Mouse (Mus musculus): ENCODE measurements around the gene Cd34.

The Cd34 gene

GRCm38 (mm10) chr1:194962712-194963111, 24.1 kb downstream of the Cd34 start:
- no peak for DNase-seq (ENCODE audit: low spot score in 2 of 2)

GRCm38 (mm10) chr1:194971980-194972379, 33.4 kb downstream of the Cd34 start:
- peak in 1 of 2 experiments; percentile 70 for DNase-seq (ENCODE audit: low spot score in 2 of 2)

- DNase-seq (ENCODE audit: low spot score in 2 of 2) = peak; percentile 91 to 95
These were observed 37.5 kb downstream of the Cd34 start for GRCm38 (mm10) chr1:194976164-194976516.

- peak; percentile 73 to 77 for DNase-seq (ENCODE audit: low spot score in 2 of 2)
These were observed 38.1 kb downstream of the Cd34 start for GRCm38 (mm10) chr1:194976517-194977370.

- peak in 1 of 2 experiments; percentile 52 for DNase-seq (ENCODE audit: low spot score in 2 of 2)
These were observed 38.7 kb downstream of the Cd34 start for GRCm38 (mm10) chr1:194977371-194977761.

- DNase-seq (ENCODE audit: low spot score in 2 of 2) = peak; percentile 58 to 73
These were observed 39.5 kb downstream of the Cd34 start for GRCm38 (mm10) chr1:194977946-194978720.

- no peak for DNase-seq (ENCODE audit: low spot score in 2 of 2)
These were observed 42.3 kb downstream of the Cd34 start for GRCm38 (mm10) chr1:194980826-194981435.

GRCm38 (mm10) chr1:194982931-194983690, 44.5 kb downstream of the Cd34 start:
- DNase-seq (ENCODE audit: low spot score in 2 of 2) = no peak

- no peak for DNase-seq (ENCODE audit: low spot score in 2 of 2)
These were observed 46.3 kb downstream of the Cd34 start for GRCm38 (mm10) chr1:194984914-194985313.

- no peak for DNase-seq (ENCODE audit: low spot score in 2 of 2)
These were observed 47.0 kb downstream of the Cd34 start for GRCm38 (mm10) chr1:194985442-194986210.

- DNase-seq (ENCODE audit: low spot score in 2 of 2) = no peak
These were observed 50.4 kb downstream of the Cd34 start for GRCm38 (mm10) chr1:194989024-194989423.

GRCm38 (mm10) chr1:194990976-194991375, 52.4 kb downstream of the Cd34 start:
- DNase-seq (ENCODE audit: low spot score in 2 of 2) = no peak

GRCm38 (mm10) chr1:194991654-194992053, 53.0 kb downstream of the Cd34 start:
- no peak for DNase-seq (ENCODE audit: low spot score in 2 of 2)

GRCm38 (mm10) chr1:194992589-194993317, 54.1 kb downstream of the Cd34 start:
- no peak for DNase-seq (ENCODE audit: low spot score in 2 of 2)

GRCm38 (mm10) chr1:194993409-194993988, 54.9 kb downstream of the Cd34 start:
- DNase-seq (ENCODE audit: low spot score in 2 of 2) = no peak

- no peak for DNase-seq (ENCODE audit: low spot score in 2 of 2)
These were observed 55.6 kb downstream of the Cd34 start for GRCm38 (mm10) chr1:194994262-194994661.

GRCm38 (mm10) chr1:194995196-194995595, 56.6 kb downstream of the Cd34 start:
- no peak for DNase-seq (ENCODE audit: low spot score in 2 of 2)

GRCm38 (mm10) chr1:194998396-194998795, 59.8 kb downstream of the Cd34 start:
- no peak for DNase-seq (ENCODE audit: low spot score in 2 of 2)

- DNase-seq (ENCODE audit: low spot score in 2 of 2) = no peak
These were observed 64.7 kb downstream of the Cd34 start for GRCm38 (mm10) chr1:195003328-195003727.

- DNase-seq (ENCODE audit: low spot score in 2 of 2) = no peak
These were observed 65.6 kb downstream of the Cd34 start for GRCm38 (mm10) chr1:195004194-195004593.

Measured in frontal cortex, postnatal 36 days (tissue).